Mouse (Mus musculus): ENCODE data around the gene Gpatch2.

The Gpatch2 gene

GRCm38 (mm10) chr1:187215181-187216116 lies at the start of gene Gpatch2, which contains the start of gene Spata17:
Gene Gpatch2 (plus strand): TSS chr1:187215508.
Gene Spata17 (minus strand): TSS chr1:187215465.
- DNase-seq (ENCODE audit: low spot score), result peak; percentile 62

GRCm38 (mm10) chr1:187169646-187170045 lies 45.7 kb upstream of the Gpatch2 start:
- DNase-seq (ENCODE audit: low spot score), result no peak

- DNase-seq (ENCODE audit: low spot score), result no peak
Observed at GRCm38 (mm10) chr1:187170361-187170760, 44.9 kb upstream of the Gpatch2 start.

- no peak for DNase-seq (ENCODE audit: low spot score)
Observed at GRCm38 (mm10) chr1:187175991-187176390, 39.3 kb upstream of the Gpatch2 start.

- no peak for DNase-seq (ENCODE audit: low spot score)
Observed at GRCm38 (mm10) chr1:187178546-187178945, 36.8 kb upstream of the Gpatch2 start.

- no peak for DNase-seq (ENCODE audit: low spot score)
Observed at GRCm38 (mm10) chr1:187205506-187205905, 9.8 kb upstream of the Gpatch2 start.

GRCm38 (mm10) chr1:187209496-187209895 lies 5.8 kb upstream of the Gpatch2 start:
- DNase-seq (ENCODE audit: low spot score), result no peak

- DNase-seq (ENCODE audit: low spot score), result no peak
Observed at GRCm38 (mm10) chr1:187210736-187211135, 4.6 kb upstream of the Gpatch2 start.

GRCm38 (mm10) chr1:187216620-187217410 lies 1.5 kb downstream of the Gpatch2 start:
- no peak for DNase-seq (ENCODE audit: low spot score)

GRCm38 (mm10) chr1:187220756-187221155 lies 5.4 kb downstream of the Gpatch2 start:
- no peak for DNase-seq (ENCODE audit: low spot score)

GRCm38 (mm10) chr1:187226328-187227025 lies 11.2 kb downstream of the Gpatch2 start:
- DNase-seq (ENCODE audit: low spot score), result no peak

GRCm38 (mm10) chr1:187228414-187229146 lies 13.3 kb downstream of the Gpatch2 start:
- DNase-seq (ENCODE audit: low spot score), result no peak

- no peak for DNase-seq (ENCODE audit: low spot score)
Observed at GRCm38 (mm10) chr1:187230255-187230654, 14.9 kb downstream of the Gpatch2 start.

GRCm38 (mm10) chr1:187232196-187232955 lies 17.1 kb downstream of the Gpatch2 start:
- no peak for DNase-seq (ENCODE audit: low spot score)

- DNase-seq (ENCODE audit: low spot score), result no peak
Observed at GRCm38 (mm10) chr1:187232996-187233615, 17.8 kb downstream of the Gpatch2 start.

- no peak for DNase-seq (ENCODE audit: low spot score)
Observed at GRCm38 (mm10) chr1:187235161-187235560, 19.9 kb downstream of the Gpatch2 start.

- DNase-seq (ENCODE audit: low spot score), result no peak
Observed at GRCm38 (mm10) chr1:187236296-187236695, 21.0 kb downstream of the Gpatch2 start.

- no peak for DNase-seq (ENCODE audit: low spot score)
Observed at GRCm38 (mm10) chr1:187238061-187238460, 22.8 kb downstream of the Gpatch2 start.

GRCm38 (mm10) chr1:187240304-187240703 lies 25.0 kb downstream of the Gpatch2 start:
- no peak for DNase-seq (ENCODE audit: low spot score)

- no peak for DNase-seq (ENCODE audit: low spot score)
Observed at GRCm38 (mm10) chr1:187241329-187241728, 26.0 kb downstream of the Gpatch2 start.

All from ovary, adult 18-20 months (tissue).